Mouse (Mus musculus) erythroblast, embryonic 14.5 days (primary cell): ENCODE measurements at regions not wholly inside any gene's neighbourhood (a gene's known extent, or its start where the extent isn't known, plus 50 kb on each side); places are given as distances from the start of the nearest gene placed in this dataset.

Experiments
- H3K27me3 ChIP-seq: 2 replicates; pipeline ENCODE4 v1.6.1; 2012; ENCODE audit warnings: inconsistent platforms; ENCODE audit not compliant: control insufficient read depth
- H3K36me3 ChIP-seq: 2 replicates; pipeline ENCODE4 v1.6.1; 2012; ENCODE audit warnings: mild to moderate bottlenecking, inconsistent platforms; ENCODE audit not compliant: control insufficient read depth
- H3K4me1 ChIP-seq: 2 replicates; pipeline ENCODE4 v1.6.1; 2012; ENCODE audit warnings: inconsistent platforms; ENCODE audit not compliant: control insufficient read depth
- H3K4me3 ChIP-seq: replicated peaks from 2 replicates; pipeline ENCODE3; 2012; ENCODE audit warnings: moderate library complexity, mild to moderate bottlenecking, inconsistent platforms
- H3K9me3 ChIP-seq: 2 replicates; pipeline ENCODE4 v1.6.1; 2012; ENCODE audit warnings: low read length, inconsistent platforms, mixed read lengths; ENCODE audit not compliant: control insufficient read depth
- GATA1 ChIP-seq: IDR thresholded peaks from 2 replicates; pipeline ENCODE4 v1.6.1; 2012; ENCODE audit warnings: low read length, inconsistent platforms, mixed read lengths
- TAL1 ChIP-seq: IDR thresholded peaks from 3 replicates; pipeline ENCODE4 v1.6.1; 2012; ENCODE audit warnings: low read length, inconsistent platforms, mixed read lengths

DNA sequence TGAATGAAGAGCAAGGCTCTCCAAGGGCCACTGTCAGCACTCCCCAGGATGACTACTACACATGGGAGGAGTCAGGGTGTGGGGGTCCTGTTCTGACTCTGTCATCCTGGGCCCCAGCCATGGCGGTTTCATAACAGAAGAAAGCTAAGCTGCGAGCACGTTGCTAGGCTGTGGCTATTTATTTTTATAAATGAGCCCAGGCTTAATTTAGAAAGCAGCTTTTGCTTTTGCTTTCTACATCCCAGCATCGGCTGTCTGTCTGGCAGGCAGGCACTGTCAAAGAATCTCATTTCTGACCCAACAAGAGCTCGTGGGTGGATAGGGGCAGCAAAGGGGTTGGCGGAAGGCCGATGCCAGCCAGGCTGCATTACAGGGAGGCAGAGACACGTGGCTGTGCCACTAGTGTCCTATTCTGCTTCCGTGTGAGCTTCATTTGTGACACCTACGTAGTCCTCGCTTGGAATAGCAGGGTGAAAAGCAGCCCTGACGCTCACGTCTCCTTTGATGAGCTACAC lies 203.9 kb upstream of the Serp2 start:
- Histone ChIP-seq H3K4me1 (no peaks in the 10 kb centered on the region), H3K27me3 (peaks cover 3% of the 10 kb centered on the region; the same call in 1 of the 2 replicates)

GRCm38 (mm10) chr14:76759377-76759776 lies 202.7 kb upstream of the Serp2 start:
- H3K27me3 ChIP-seq: peaks cover 2% of the 10 kb centered on the region; the same call in 1 of the 2 replicates
- H3K4me3 ChIP-seq: no peak overlapping the region
- no peaks in the 10 kb centered on the region for H3K9me3 ChIP-seq
- no peaks in the 10 kb centered on the region for H3K36me3 ChIP-seq
- no peak for TF ChIP-seq TAL1
- H3K4me1 ChIP-seq: no peaks in the 10 kb centered on the region

More for the DNA sequence above, 203.9 kb upstream of the Serp2 start:
- TF ChIP-seq GATA1 (no peak), TAL1 (no peak)
- Histone ChIP-seq H3K9me3 (no peaks in the 10 kb centered on the region), H3K4me3 (no peak overlapping the region), H3K36me3 (no peaks in the 10 kb centered on the region)

DNA sequence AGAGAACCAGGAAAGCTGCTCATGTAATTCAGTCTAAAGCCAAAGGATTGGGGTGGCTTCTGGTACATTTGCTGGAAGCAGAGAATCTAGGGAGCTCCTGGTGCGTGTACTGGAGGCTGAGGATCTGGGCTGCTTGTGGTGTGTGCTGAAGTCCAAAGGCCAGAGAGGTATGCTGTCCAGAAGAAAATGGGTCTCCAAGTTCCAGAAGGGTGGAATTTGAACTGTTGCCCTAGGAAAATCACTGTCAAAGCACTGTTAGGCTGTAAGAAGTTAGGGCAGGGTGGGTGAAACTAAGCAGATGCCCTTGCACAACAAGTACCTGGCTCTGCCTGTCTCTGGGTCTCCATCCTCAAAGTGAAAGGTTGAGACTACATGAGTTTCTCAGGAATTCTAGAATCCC lies 201.9 kb upstream of the Serp2 start:
- Histone ChIP-seq H3K4me3 (no peak overlapping the region), H3K36me3 (no peaks in the 10 kb centered on the region), H3K4me1 (no peaks in the 10 kb centered on the region), H3K9me3 (no peaks in the 10 kb centered on the region), H3K27me3 (no peaks in the 10 kb centered on the region)
- TF ChIP-seq GATA1 (no peak), TAL1 (no peak)

DNA sequence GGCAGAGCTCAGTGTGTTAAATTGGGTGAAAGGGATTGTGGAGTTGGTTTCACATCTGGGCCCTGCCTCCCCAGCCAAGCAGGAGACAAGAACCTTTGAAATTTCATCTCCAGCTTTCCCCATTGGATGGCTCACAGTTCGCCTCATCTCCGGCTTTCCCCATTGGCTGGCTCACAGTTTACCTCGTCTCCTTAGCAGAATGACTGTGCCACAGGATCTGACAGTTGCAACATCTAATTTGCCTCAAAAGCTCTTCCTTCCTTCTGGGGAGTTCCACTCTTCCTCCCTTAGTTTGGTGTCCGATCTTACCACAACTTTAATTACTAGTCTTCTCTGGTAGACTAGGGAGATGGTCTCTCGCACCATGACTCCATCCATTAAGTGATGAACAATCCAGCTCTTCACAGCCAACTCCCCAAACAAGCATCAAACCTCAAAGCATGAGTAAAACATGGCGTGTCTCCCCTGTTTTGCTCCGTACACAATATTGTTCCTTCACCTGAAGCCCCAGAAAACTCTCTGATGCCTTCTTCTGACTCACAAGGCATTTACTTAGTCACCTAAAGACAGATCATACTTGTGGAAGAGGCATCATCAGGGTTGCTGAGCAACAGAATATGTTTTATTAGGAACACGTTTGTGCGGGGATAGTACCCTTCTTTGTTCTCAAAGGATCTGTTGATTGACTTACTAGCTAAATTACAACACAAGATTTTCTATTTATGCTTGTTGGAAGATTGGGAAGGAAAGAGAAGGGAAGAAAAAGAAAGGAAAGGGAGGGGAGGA lies 199.1 kb upstream of the Serp2 start:
- no peaks in the 10 kb centered on the region for H3K4me1 ChIP-seq
- no peaks in the 10 kb centered on the region for H3K27me3 ChIP-seq
- no peaks in the 10 kb centered on the region for H3K36me3 ChIP-seq
- TF ChIP-seq TAL1 (no peak), GATA1 (no peak)
- H3K9me3 ChIP-seq: no peaks in the 10 kb centered on the region
- H3K4me3 ChIP-seq: no peak overlapping the region

GRCm38 (mm10) chr14:76753734-76754133 lies 197.0 kb upstream of the Serp2 start:
- no peak overlapping the region for H3K4me3 ChIP-seq

GRCm38 (mm10) chr14:76749178-76749577 lies 192.5 kb upstream of the Serp2 start:
- Histone ChIP-seq H3K9me3 (no peaks in the 10 kb centered on the region; the same call in 1 of the 2 replicates), H3K4me1 (no peaks in the 10 kb centered on the region), H3K4me3 (no peak overlapping the region), H3K36me3 (no peaks in the 10 kb centered on the region), H3K27me3 (no peaks in the 10 kb centered on the region)
- TF ChIP-seq GATA1 (no peak), TAL1 (no peak)

More at GRCm38 (mm10) chr14:76753734-76754133, 197.0 kb upstream of the Serp2 start:
- H3K9me3 ChIP-seq: no peaks in the 10 kb centered on the region
- no peaks in the 10 kb centered on the region for H3K27me3 ChIP-seq
- no peaks in the 10 kb centered on the region for H3K36me3 ChIP-seq
- no peaks in the 10 kb centered on the region for H3K4me1 ChIP-seq
- TF ChIP-seq TAL1: no peak
- no peak for TF ChIP-seq GATA1

- no peak for TF ChIP-seq TAL1
- no peak for TF ChIP-seq GATA1
- Histone ChIP-seq H3K4me3 (no peak overlapping the region), H3K36me3 (no peaks in the 10 kb centered on the region)
Observed at GRCm38 (mm10) chr14:76748711-76749110, 192.0 kb upstream of the Serp2 start.

DNA sequence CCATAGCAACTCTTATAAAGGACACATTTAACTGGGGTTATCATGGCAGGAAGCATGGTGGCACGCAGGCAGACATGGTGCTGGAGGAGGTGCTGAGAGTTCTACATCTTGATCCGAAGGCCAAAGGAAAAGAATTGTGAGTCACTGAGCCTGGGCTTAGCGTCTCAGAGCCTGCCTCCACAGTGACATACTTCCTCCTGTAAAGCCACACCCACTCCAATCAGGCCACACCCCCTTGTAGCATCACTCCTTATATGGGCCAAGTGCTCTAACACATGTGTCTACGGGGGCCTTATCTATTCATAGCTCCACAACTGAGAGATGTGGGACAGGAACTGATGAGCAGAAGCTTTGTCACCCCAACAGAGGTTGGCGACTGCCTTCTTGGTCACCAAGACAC lies 191.1 kb upstream of the Serp2 start:
- no peak overlapping the region for H3K4me3 ChIP-seq
- TF ChIP-seq GATA1 (no peak), TAL1 (no peak)
- no peaks in the 10 kb centered on the region for H3K4me1 ChIP-seq
- no peaks in the 10 kb centered on the region for H3K36me3 ChIP-seq
- no peaks in the 10 kb centered on the region for H3K27me3 ChIP-seq
- no peaks in the 10 kb centered on the region; the same call in 1 of the 2 replicates for H3K9me3 ChIP-seq

More at GRCm38 (mm10) chr14:76748711-76749110, 192.0 kb upstream of the Serp2 start:
- no peaks in the 10 kb centered on the region for H3K4me1 ChIP-seq
- H3K27me3 ChIP-seq: no peaks in the 10 kb centered on the region
- H3K9me3 ChIP-seq: no peaks in the 10 kb centered on the region; the same call in 1 of the 2 replicates

DNA sequence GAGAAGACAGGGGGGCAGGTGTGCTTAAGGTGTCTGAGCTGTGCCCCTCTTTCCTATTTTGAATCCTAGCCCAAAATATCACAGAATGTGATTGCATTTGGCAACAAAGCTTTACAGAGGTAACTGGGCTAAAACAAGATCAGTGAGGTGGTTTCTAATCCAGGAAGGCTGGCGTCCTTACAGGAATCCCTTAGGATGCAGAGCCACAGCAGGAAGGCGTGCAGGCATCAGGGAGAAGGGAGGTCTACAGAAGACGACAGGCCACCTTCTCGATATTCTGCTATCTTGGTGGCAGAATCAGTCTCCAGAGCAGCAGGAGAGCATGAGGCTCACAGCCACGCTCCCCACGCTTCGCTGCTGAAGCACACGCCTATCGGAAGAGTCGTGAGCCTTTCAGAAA lies 189.6 kb upstream of the Serp2 start:
- no peak for TF ChIP-seq GATA1
- TF ChIP-seq TAL1: no peak

More for the DNA sequence above, 189.6 kb upstream of the Serp2 start:
- Histone ChIP-seq H3K27me3 (no peaks in the 10 kb centered on the region), H3K9me3 (no peaks in the 10 kb centered on the region; the same call in 1 of the 2 replicates), H3K36me3 (no peaks in the 10 kb centered on the region), H3K4me1 (no peaks in the 10 kb centered on the region), H3K4me3 (no peak overlapping the region)
